Mouse (Mus musculus): ENCODE measurements around the gene Dct. TPM values are rescaled to one million over a fixed set of nuclear protein-coding genes. Genes with fewer than 3 reads are reported as not detected.

The Dct gene
- total and polyA plus RNA-seq, 2 experiments from 2014 or later: 3.1 to 4.0 TPM

DNA sequence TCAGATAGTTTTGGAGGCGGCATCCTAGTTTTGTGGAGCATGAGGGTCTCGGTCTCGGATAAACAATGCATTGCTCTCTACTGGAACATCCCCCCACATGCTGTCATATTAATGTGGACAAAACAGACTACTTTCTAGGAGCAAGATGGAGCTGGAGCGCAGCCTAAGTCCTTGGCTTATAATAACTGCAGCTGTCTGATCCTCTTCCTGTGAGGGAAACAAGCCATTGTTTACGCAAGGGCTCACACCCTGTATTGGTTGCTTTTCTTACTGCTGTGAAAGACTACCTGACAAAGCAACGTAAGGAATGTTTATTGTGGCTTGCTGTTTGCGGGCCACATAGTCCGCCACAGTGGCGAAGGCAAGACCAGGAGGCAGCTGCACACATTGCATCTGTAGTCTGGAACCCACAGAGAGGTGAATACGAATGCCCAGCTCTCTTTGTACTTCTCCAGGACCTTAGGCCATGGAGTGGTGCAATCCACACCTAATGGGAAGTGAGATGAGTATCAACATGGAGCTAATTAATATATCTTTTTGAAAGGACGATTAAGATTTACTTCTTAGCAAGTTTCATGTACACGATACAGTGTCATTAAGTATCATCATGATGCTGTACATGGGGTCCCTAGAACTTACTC is 17.5 kb upstream of the Dct start:
- DNase-seq (ENCODE audit: low spot score): no peak
- ATAC-seq (ENCODE audit: insufficient read depth, low read depth): 0 out of 2 replicates have a peak, but pooled peaks have one; percentile 45

GRCm38 (mm10) chr14:118061766-118062432 is 9.9 kb upstream of the Dct start:
- Histone ChIP-seq H3K27ac (ENCODE audit: low read depth) (no peak overlapping the region), H3K36me3 (replicated peaks; ENCODE audit: control insufficient read depth, insufficient read depth, low read length) (no peaks in the 10 kb centered on the region), H3K27me3 (ENCODE audit: control insufficient read depth, insufficient read depth, low read length) (no peaks in the 10 kb centered on the region), H3K9ac (replicated peaks; ENCODE audit: low read depth, low read length) (no peak overlapping the region), H3K4me3 (ENCODE audit: low read depth, low read length) (no peak overlapping the region), H3K4me1 (ENCODE audit: control insufficient read depth, insufficient read depth) (no peaks in the 10 kb centered on the region), H3K9me3 (replicated peaks; ENCODE audit: control insufficient read depth, low read length) (no peaks in the 10 kb centered on the region), H3K4me2 (ENCODE audit: low read depth, low read length) (no peak overlapping the region)
- ATAC-seq (ENCODE audit: insufficient read depth, low read depth) (no peak), DNase-seq (ENCODE audit: low spot score) (no peak)
- WGBS: 76% methylated on average over 7 of the region's 7 CpGs
- TF ChIP-seq EP300 (IDR thresholded peaks at IDR 0.05; ENCODE audit: low read depth) (no peak), CTCF (IDR thresholded peaks at IDR 0.05; ENCODE audit: low read depth) (no peak)

More for the DNA sequence above, 17.5 kb upstream of the Dct start:
- no peaks in the 10 kb centered on the region for H3K36me3 ChIP-seq (replicated peaks; ENCODE audit: control insufficient read depth, insufficient read depth, low read length)
- no peaks in the 10 kb centered on the region for H3K4me1 ChIP-seq (ENCODE audit: control insufficient read depth, insufficient read depth)
- H3K27ac ChIP-seq (ENCODE audit: low read depth): peak overlapping the region; percentile 85
- no peak overlapping the region for H3K9ac ChIP-seq (replicated peaks; ENCODE audit: low read depth, low read length)
- no peaks in the 10 kb centered on the region for H3K27me3 ChIP-seq (ENCODE audit: control insufficient read depth, insufficient read depth, low read length)
- WGBS: 74% methylated on average over 12 of the region's 12 CpGs
- no peak overlapping the region for H3K4me2 ChIP-seq (ENCODE audit: low read depth, low read length)
- H3K9me3 ChIP-seq (replicated peaks; ENCODE audit: control insufficient read depth, low read length): no peaks in the 10 kb centered on the region
- TF ChIP-seq CTCF (IDR thresholded peaks at IDR 0.05; ENCODE audit: low read depth) (no peak), EP300 (IDR thresholded peaks at IDR 0.05; ENCODE audit: low read depth) (no peak)
- H3K4me3 ChIP-seq (ENCODE audit: low read depth, low read length): no peak overlapping the region

DNA sequence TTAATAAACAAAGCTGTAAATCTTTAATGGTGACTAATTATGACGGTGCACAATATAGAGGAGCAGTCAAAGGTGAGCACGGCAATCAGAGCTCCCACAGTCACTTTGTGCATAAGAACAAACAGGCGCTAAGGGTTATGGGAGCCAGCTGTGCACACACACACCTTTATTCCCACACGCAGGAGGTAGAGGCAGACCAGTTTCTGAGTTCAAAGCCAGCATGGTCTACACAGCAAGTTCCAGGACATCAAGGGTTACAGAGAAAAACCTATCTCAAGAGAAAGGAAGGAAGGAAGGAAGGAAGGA is 6.5 kb upstream of the Dct start:
- H3K4me3 ChIP-seq (ENCODE audit: low read depth, low read length): no peak overlapping the region
- H3K9ac ChIP-seq (replicated peaks; ENCODE audit: low read depth, low read length): no peak overlapping the region
- DNase-seq (ENCODE audit: low spot score): no peak
- H3K27me3 ChIP-seq (ENCODE audit: control insufficient read depth, insufficient read depth, low read length): 0 out of 2 replicates have a peak, but pooled peaks cover 3% of the 10 kb centered on the region
- H3K36me3 ChIP-seq (replicated peaks; ENCODE audit: control insufficient read depth, insufficient read depth, low read length): no peaks in the 10 kb centered on the region
- 85% methylated on average over 4 of the region's 4 CpGs for WGBS
- H3K27ac ChIP-seq (ENCODE audit: low read depth): no peak overlapping the region
- H3K4me1 ChIP-seq (ENCODE audit: control insufficient read depth, insufficient read depth): no peaks in the 10 kb centered on the region
- H3K9me3 ChIP-seq (replicated peaks; ENCODE audit: control insufficient read depth, low read length): no peaks in the 10 kb centered on the region
- H3K4me2 ChIP-seq (ENCODE audit: low read depth, low read length): no peak overlapping the region
- TF ChIP-seq EP300 (IDR thresholded peaks at IDR 0.05; ENCODE audit: low read depth) (no peak), CTCF (IDR thresholded peaks at IDR 0.05; ENCODE audit: low read depth) (no peak)
- no peak for ATAC-seq (ENCODE audit: insufficient read depth, low read depth)

DNA sequence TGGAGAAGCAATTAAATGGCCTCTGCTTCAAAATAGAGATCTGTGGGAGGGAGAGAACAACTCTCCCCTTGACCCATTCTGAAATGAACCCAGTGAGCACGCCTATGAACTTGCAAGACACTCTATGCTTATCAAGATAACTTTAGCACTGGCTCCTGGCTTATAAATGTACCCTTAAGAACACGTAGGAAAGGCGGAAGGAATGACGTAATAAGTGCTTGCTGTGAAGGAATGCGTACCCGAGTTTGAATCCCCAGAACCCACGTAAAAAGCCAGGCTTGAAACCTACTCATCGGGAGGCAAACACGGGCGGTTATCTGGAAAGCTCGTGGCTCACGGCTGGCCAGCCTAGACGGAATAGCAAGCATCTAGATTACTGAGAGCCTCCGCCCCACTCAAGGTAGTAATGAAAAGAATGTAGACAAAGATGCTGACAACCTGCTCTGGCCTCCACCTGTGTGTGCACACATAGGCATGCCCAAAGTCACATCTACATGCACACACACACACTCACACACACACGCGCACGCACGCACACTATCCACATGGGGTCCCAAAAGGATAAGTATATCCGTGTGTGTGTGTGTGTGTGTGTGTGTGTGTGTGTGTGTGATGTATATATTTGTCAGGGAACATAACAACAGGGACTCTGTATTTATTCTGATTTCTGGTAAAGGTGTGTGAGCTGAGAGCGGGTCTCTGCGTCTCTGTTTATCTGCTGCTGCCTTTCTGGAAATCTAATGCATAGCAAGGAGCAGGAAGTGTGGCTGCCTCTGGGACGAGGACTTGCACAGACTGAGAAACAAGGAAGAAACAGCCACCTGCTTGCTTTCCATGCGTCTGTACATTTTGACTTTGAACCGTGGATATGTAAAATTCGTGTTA is 5.9 kb upstream of the Dct start:
- Histone ChIP-seq H3K4me2 (ENCODE audit: low read depth, low read length) (no peak overlapping the region), H3K4me1 (ENCODE audit: control insufficient read depth, insufficient read depth) (0 out of 2 replicates have a peak, but pooled peaks cover under 1% of the 10 kb centered on the region), H3K27me3 (ENCODE audit: control insufficient read depth, insufficient read depth, low read length) (0 out of 2 replicates have a peak, but pooled peaks cover 3% of the 10 kb centered on the region), H3K4me3 (ENCODE audit: low read depth, low read length) (no peak overlapping the region), H3K9me3 (replicated peaks; ENCODE audit: control insufficient read depth, low read length) (no peaks in the 10 kb centered on the region), H3K36me3 (replicated peaks; ENCODE audit: control insufficient read depth, insufficient read depth, low read length) (no peaks in the 10 kb centered on the region), H3K27ac (ENCODE audit: low read depth) (no peak overlapping the region), H3K9ac (replicated peaks; ENCODE audit: low read depth, low read length) (no peak overlapping the region)
- TF ChIP-seq CTCF (IDR thresholded peaks at IDR 0.05; ENCODE audit: low read depth) (no peak), EP300 (IDR thresholded peaks at IDR 0.05; ENCODE audit: low read depth) (no peak)
- DNase-seq (ENCODE audit: low spot score) (no peak), ATAC-seq (ENCODE audit: insufficient read depth, low read depth) (no peak)
- WGBS: 73% methylated on average over 25 of the region's 25 CpGs

DNA sequence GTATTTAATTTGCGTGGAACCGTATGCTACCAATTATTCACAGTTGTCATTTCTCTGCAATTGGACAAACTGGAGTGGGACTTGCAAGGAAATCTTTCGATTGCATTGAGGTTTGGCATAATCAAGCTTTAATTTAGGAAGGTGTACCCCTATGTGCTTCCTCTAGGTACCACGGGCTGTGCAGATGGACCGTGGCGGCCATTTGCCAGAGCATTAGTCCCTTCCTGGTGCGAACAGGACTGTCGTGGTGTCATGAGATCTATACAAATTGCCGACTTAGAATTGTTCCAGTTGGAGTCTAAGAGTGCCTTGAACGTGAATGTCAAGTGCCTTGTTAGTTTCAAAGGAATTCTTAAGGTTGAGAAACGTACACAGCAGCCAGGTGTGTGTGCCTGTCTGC is 726 bp upstream of the Dct start:
- DNase-seq (ENCODE audit: low spot score) (no peak), ATAC-seq (ENCODE audit: insufficient read depth, low read depth) (no peak)
- H3K27me3 ChIP-seq (ENCODE audit: control insufficient read depth, insufficient read depth, low read length): 0 out of 2 replicates have a peak, but pooled peaks cover 3% of the 10 kb centered on the region
- H3K4me3 ChIP-seq (ENCODE audit: low read depth, low read length): no peak overlapping the region
- no peak overlapping the region for H3K27ac ChIP-seq (ENCODE audit: low read depth)
- H3K4me2 ChIP-seq (ENCODE audit: low read depth, low read length): no peak overlapping the region
- 87% methylated on average over 11 of the region's 11 CpGs for whole genome bisulfite sequencing
- TF ChIP-seq CTCF (IDR thresholded peaks at IDR 0.05; ENCODE audit: low read depth): no peak
- no peak for TF ChIP-seq EP300 (IDR thresholded peaks at IDR 0.05; ENCODE audit: low read depth)
- H3K9me3 ChIP-seq (replicated peaks; ENCODE audit: control insufficient read depth, low read length): no peaks in the 10 kb centered on the region
- H3K4me1 ChIP-seq (ENCODE audit: control insufficient read depth, insufficient read depth): 0 out of 2 replicates have a peak, but pooled peaks cover 3% of the 10 kb centered on the region
- no peaks in the 10 kb centered on the region for H3K36me3 ChIP-seq (replicated peaks; ENCODE audit: control insufficient read depth, insufficient read depth, low read length)
- no peak overlapping the region for H3K9ac ChIP-seq (replicated peaks; ENCODE audit: low read depth, low read length)

Measured in heart, postnatal 0 days (tissue).